Mouse (Mus musculus) liver, adult 2 months (tissue): Measurements from ENCODE around the gene Kcnh7.

Experiments
- CTCF ChIP-seq: fragments of 200-500 bp; IDR thresholded peaks from 2 replicates; pipeline ENCODE4 v1.5.1; 2011; ENCODE audit warnings: low read depth, low read length, control low read depth
- POLR2A ChIP-seq: fragments of 200-500 bp; IDR thresholded peaks from 2 replicates; pipeline ENCODE4 v1.6.1; 2011; ENCODE audit warnings: low read length, control low read depth; ENCODE audit not compliant: insufficient read depth; ENCODE audit errors: extremely low read depth

GRCm38 (mm10) chr2:62681667-62682066, 502.4 kb downstream of the Kcnh7 start:
- TF ChIP-seq CTCF (no peak), POLR2A (no peak)
